In genomic region chr4:146448950-146449349, GRCm38 (mm10) we compare ENCODE assay signal across 7 mouse cellular contexts. TPM values are rescaled to one million over a fixed set of nuclear protein-coding genes. Genes with fewer than 3 reads are reported as not detected.
DNase-seq lines count a peak whose midpoint lies in the region; ATAC-seq and TF ChIP-seq lines count a peak whose summit lies in the region.
"Not testable (repeated sequence)": the region's sequence is repeated elsewhere in the genome, so short reads cannot be mapped to it uniquely, and the experiment has no call there.

Zfp992 (plus strand) TSS chr4:146449023.

- H3K27me3 ChIP-seq in embryonic facial prominence, embryonic 11.5 days (ENCODE audit: control insufficient read depth, insufficient read depth, low read length); heart, embryonic 11.5 days (ENCODE audit: control insufficient read depth, insufficient read depth, low read length); hindbrain, embryonic 12.5 days; limb, embryonic 14.5 days (ENCODE audit: control insufficient read depth, insufficient read depth, low read length); midbrain, embryonic 11.5 days (ENCODE audit: control insufficient read depth, insufficient read depth, low read length); neural tube, embryonic 12.5 days (replicated peaks): not testable (repeated sequence)

- not testable (repeated sequence) for DNase-seq in embryonic facial prominence, embryonic 11.5 days (ENCODE audit: low spot score); limb, embryonic 14.5 days (ENCODE audit: low spot score); midbrain, embryonic 11.5 days (ENCODE audit: low spot score, missing footprints)
- DNase-seq in yolk sac, embryonic 10.5 days (ENCODE audit: low spot score), result peak; percentile 1

- not testable (repeated sequence) for H3K4me1 ChIP-seq in embryonic facial prominence, embryonic 11.5 days (ENCODE audit: control insufficient read depth, insufficient read depth, low read length); heart, embryonic 11.5 days (ENCODE audit: control insufficient read depth, insufficient read depth, low read length); hindbrain, embryonic 12.5 days; limb, embryonic 14.5 days (ENCODE audit: control insufficient read depth, insufficient read depth, low read length); midbrain, embryonic 11.5 days (ENCODE audit: control insufficient read depth, insufficient read depth, low read length); neural tube, embryonic 12.5 days

- H3K36me3 ChIP-seq in embryonic facial prominence, embryonic 11.5 days (replicated peaks; ENCODE audit: control insufficient read depth, insufficient read depth, low read depth, low read length); heart, embryonic 11.5 days (ENCODE audit: control insufficient read depth, insufficient read depth, low read length); hindbrain, embryonic 12.5 days; limb, embryonic 14.5 days (ENCODE audit: control insufficient read depth, insufficient read depth, low read length); midbrain, embryonic 11.5 days (ENCODE audit: control insufficient read depth, insufficient read depth, low read length); neural tube, embryonic 12.5 days: not testable (repeated sequence)

- H3K9ac ChIP-seq in embryonic facial prominence, embryonic 11.5 days (replicated peaks; ENCODE audit: low read length); heart, embryonic 11.5 days (ENCODE audit: low read depth, low read length); hindbrain, embryonic 12.5 days; limb, embryonic 14.5 days (ENCODE audit: low read depth, low read length, severe bottlenecking); midbrain, embryonic 11.5 days (ENCODE audit: low read length); neural tube, embryonic 12.5 days: not testable (repeated sequence)

- WGBS in embryonic facial prominence, embryonic 11.5 days, result 87% methylated on average over 2 of the region's 2 CpGs
- WGBS in heart, embryonic 11.5 days (ENCODE audit: insufficient replicate concordance), result 92% methylated on average over 2 of the region's 2 CpGs
- WGBS in hindbrain, embryonic 12.5 days, result 91% methylated on average over 2 of the region's 2 CpGs
- WGBS in limb, embryonic 14.5 days, result 91% methylated on average over 2 of the region's 2 CpGs
- 90% methylated on average over 2 of the region's 2 CpGs for WGBS in midbrain, embryonic 11.5 days
- 89% methylated on average over 2 of the region's 2 CpGs for WGBS in neural tube, embryonic 12.5 days

- not testable (repeated sequence) for H3K27ac ChIP-seq in embryonic facial prominence, embryonic 11.5 days (replicated peaks; ENCODE audit: low read depth, low read length); heart, embryonic 11.5 days (ENCODE audit: low read depth, low read length); hindbrain, embryonic 12.5 days; limb, embryonic 14.5 days (replicated peaks; ENCODE audit: low read depth, low read length); midbrain, embryonic 11.5 days (ENCODE audit: low read depth, low read length); neural tube, embryonic 12.5 days

- not testable (repeated sequence) for H3K9me3 ChIP-seq in embryonic facial prominence, embryonic 11.5 days (replicated peaks; ENCODE audit: control insufficient read depth, low read length)
- H3K9me3 ChIP-seq in heart, embryonic 11.5 days (replicated peaks; ENCODE audit: control insufficient read depth, low read length), result peaks cover 19% of the 10 kb centered on the region
- H3K9me3 ChIP-seq in hindbrain, embryonic 12.5 days (replicated peaks), result peaks cover 52% of the 10 kb centered on the region
- H3K9me3 ChIP-seq in limb, embryonic 14.5 days (ENCODE audit: control insufficient read depth, low read length), result peaks cover 39% of the 10 kb centered on the region
- H3K9me3 ChIP-seq in midbrain, embryonic 11.5 days (ENCODE audit: control insufficient read depth, low read length), result peaks cover 18% of the 10 kb centered on the region
- peaks cover 54% of the 10 kb centered on the region for H3K9me3 ChIP-seq in neural tube, embryonic 12.5 days

- H3K4me2 ChIP-seq in embryonic facial prominence, embryonic 11.5 days (ENCODE audit: low read depth, low read length); heart, embryonic 11.5 days; hindbrain, embryonic 12.5 days (replicated peaks); limb, embryonic 14.5 days (replicated peaks; ENCODE audit: low read depth, low read length, severe bottlenecking); midbrain, embryonic 11.5 days; neural tube, embryonic 12.5 days (replicated peaks): not testable (repeated sequence)

- TF ChIP-seq POLR2A in limb, embryonic 14.5 days (IDR thresholded peaks at IDR 0.05; ENCODE audit: borderline replicate concordance, extremely low read depth, insufficient read depth, insufficient read length), result not testable (repeated sequence)

- ATAC-seq in embryonic facial prominence, embryonic 11.5 days (replicated peaks; ENCODE audit: insufficient number of reproducible peaks, low FRiP score, low TSS enrichment, low read depth), result 0 out of 2 replicates have a peak, but pooled peaks have one; percentile 52
- peak; percentile 40; the same call in 1 of the 2 replicates for ATAC-seq in heart, embryonic 11.5 days (replicated peaks; ENCODE audit: insufficient number of reproducible peaks, low FRiP score, low TSS enrichment)
- peak; percentile 58; the same call in 1 of the 2 replicates for ATAC-seq in hindbrain, embryonic 12.5 days (ENCODE audit: low FRiP score)
- 0 out of 2 replicates have a peak, but pooled peaks have one; percentile 48 for ATAC-seq in limb, embryonic 14.5 days (ENCODE audit: low FRiP score, low read depth)
- ATAC-seq in midbrain, embryonic 11.5 days (ENCODE audit: low FRiP score), result peak; percentile 43; the same call in 1 of the 2 replicates
- 0 out of 2 replicates have a peak, but pooled peaks have one; percentile 27 for ATAC-seq in neural tube, embryonic 12.5 days (ENCODE audit: low FRiP score, low read depth)

- H3K4me3 ChIP-seq in embryonic facial prominence, embryonic 11.5 days (ENCODE audit: low read depth, low read length); heart, embryonic 11.5 days (ENCODE audit: low read depth, low read length); hindbrain, embryonic 12.5 days; limb, embryonic 14.5 days (replicated peaks; ENCODE audit: low read length); midbrain, embryonic 11.5 days (ENCODE audit: low read depth, low read length); neural tube, embryonic 12.5 days: not testable (repeated sequence)

RNA-seq across cellular contexts. Expression of gene Zfp992, which starts in this region (rescaled TPM):
- polyA plus RNA-seq in embryonic facial prominence, embryonic 11.5 days (2014; fragmentation: Nextera tagmentation; extraction: Ambion mirVana), result 4.8 and 5.0 TPM in 2 replicates
- polyA plus RNA-seq in heart, embryonic 11.5 days (2014; fragmentation: Nextera tagmentation; extraction: Ambion mirVana), result 4.5 and 6.0 TPM in 2 replicates
- polyA plus RNA-seq in hindbrain, embryonic 12.5 days (2016; fragmentation: Nextera tagmentation; extraction: Ambion mirVana), result 3.1 and 3.9 TPM in 2 replicates
- 1.1 and 2.4 TPM in 2 replicates for polyA plus RNA-seq in limb, embryonic 14.5 days (2012; rRNA removed)
- 4.1 and 4.4 TPM in 2 replicates for polyA plus RNA-seq in limb, embryonic 14.5 days (2014; fragmentation: Nextera tagmentation; extraction: Ambion mirVana)
- 2.8 and 3.4 TPM in 2 replicates for polyA plus RNA-seq in midbrain, embryonic 11.5 days (2014; fragmentation: Nextera tagmentation; extraction: Ambion mirVana)
- 2.7 and 3.3 TPM in 2 replicates for polyA plus RNA-seq in neural tube, embryonic 12.5 days (2016; fragmentation: Nextera tagmentation; extraction: Ambion mirVana)
